Mouse (Mus musculus): Measurements from ENCODE around the gene Clic4.

The Clic4 gene

DNA sequence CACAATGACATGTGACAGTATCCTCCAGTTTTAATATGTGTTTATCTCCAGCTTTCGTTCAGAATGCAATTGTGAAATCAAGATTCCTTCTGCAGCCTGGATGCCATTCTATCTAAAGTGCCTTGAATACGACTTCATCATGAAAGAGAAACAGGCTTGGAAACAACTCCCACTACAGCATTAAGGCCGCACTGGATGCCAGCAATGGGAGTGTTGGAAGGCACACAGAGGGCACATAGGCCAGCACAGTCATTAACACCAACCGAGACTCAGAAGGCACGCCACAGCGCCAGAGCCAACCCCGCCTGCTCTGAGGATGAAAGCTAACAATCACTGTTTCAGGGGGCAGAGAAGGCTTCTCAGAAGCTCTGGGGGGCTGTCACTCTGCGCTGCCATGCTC, 37.1 kb downstream of the Clic4 start:
- DNase-seq (ENCODE audit: low spot score in 2 of 2): no peak

- no peak for DNase-seq (ENCODE audit: low spot score in 2 of 2)
Observed at GRCm38 (mm10) chr4:135232563-135232962, 40.1 kb downstream of the Clic4 start.

DNA sequence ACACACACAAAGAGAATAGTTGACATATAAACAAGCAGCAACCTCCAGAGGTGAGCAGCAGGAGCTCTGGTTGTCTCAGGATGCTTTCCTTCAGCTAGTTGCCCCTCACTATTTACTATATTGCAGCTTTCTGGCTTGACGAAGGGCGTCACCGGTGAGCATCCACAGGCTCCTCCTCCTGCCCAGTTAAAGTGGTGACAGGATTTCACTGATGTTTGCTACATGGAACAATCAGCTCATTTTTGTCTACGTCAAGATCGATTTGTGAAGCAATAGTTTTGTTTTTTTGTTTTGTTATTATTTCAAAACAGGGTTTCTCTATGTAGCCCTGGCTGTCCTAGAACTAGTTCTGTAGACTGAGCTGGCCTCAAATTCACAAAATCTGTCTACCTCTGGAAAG, 41.1 kb downstream of the Clic4 start:
- DNase-seq (ENCODE audit: low spot score in 2 of 2): no peak

GRCm38 (mm10) chr4:135231136-135231535, 41.5 kb downstream of the Clic4 start:
- no peak for DNase-seq (ENCODE audit: low spot score in 2 of 2)

DNA sequence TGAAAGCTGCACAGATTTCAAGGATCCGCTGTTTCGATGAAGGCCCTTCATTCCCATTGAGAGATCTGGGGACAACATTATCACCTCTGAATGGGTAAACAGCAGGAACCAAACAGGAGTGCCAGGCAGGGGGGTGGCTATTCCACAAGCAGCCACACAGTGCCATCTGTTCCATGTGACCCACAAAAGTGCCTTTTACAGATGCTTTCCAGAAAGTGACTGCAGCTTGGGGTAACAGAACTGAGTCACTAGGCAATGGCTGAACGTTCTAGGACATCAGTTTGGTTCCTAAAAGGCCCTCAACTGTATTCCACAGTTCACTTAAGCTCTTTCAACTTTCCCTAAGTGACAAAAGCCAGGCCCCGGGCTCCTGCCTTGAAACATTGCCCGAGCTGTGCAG, 42.0 kb downstream of the Clic4 start:
- no peak for DNase-seq (ENCODE audit: low spot score in 2 of 2)

GRCm38 (mm10) chr4:135229871-135230270, 42.7 kb downstream of the Clic4 start:
- no peak for DNase-seq (ENCODE audit: low spot score in 2 of 2)

GRCm38 (mm10) chr4:135228136-135228535, 44.5 kb downstream of the Clic4 start:
- DNase-seq (ENCODE audit: low spot score in 2 of 2): no peak

DNA sequence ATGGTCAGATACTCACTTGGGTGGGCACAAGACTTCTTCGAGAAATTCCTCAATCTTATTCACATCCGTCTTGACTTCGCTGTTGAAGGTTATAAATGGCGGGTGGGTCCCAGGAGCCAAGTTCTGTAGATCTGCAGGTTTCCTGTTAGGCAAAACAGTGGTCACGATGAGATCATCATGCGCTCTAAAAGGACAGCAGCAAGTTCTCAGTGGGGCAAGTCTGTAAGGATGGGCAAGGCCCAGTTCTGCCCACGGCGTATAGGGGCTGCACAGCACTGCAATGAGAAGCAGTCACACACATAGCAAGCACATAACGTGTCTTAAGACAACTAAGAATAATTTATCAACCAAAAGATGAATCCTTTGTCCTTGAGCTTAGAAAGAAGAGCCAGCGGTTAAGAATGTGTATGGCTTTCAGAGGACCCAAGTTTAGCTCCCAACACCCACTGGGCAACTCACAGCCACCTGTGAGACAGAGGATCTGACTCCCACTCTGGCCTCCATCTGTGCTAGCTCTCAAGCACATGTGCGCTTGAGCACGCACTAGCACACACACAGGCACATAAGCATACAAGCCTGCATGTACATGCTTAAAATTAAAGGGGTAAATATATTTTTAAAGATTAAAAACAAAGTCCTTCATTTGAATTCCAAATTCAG, 46.5 kb downstream of the Clic4 start:
- no peak for DNase-seq (ENCODE audit: low spot score in 2 of 2)

GRCm38 (mm10) chr4:135223808-135224207, 48.8 kb downstream of the Clic4 start:
- no peak for DNase-seq (ENCODE audit: low spot score in 2 of 2)

DNA sequence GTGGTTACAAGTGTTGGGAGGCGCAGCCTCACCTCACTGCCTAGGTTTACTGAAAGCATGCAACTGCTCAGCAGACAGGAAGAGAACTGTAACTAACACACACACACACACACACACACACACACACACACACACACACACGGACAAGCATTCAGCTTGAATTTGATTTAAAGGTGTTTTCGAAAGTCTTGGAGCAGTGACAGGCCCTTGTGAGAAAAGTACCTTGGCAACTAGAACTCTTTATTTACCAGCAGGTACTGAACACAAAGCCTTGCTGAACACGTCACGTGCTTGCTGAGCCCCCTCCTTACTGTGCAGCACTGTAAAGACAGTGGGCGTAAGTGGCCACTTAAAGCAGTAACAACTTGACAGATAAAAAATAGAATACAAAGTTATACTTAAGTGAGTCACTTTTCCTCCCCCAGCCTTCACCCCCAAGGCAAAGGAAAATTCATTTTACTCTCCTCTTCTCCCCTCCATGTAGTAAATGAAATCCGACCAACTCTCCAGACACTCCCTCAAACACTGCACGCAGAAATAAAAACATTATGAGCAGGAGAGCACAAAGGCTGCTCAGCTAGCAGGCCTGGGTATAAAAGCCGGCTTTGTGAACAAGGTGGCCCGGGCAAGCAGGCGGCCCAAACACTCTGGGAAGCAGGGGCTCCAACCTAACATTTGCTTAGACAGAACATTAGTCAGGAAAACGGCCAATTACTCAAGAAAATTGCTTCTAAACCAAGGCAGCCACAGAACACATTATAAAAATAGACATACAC, 50.8 kb downstream of the Clic4 start:
- DNase-seq (ENCODE audit: low spot score in 2 of 2): no peak

GRCm38 (mm10) chr4:135220641-135221040, 52.0 kb downstream of the Clic4 start:
- no peak for DNase-seq (ENCODE audit: low spot score in 2 of 2)

DNA sequence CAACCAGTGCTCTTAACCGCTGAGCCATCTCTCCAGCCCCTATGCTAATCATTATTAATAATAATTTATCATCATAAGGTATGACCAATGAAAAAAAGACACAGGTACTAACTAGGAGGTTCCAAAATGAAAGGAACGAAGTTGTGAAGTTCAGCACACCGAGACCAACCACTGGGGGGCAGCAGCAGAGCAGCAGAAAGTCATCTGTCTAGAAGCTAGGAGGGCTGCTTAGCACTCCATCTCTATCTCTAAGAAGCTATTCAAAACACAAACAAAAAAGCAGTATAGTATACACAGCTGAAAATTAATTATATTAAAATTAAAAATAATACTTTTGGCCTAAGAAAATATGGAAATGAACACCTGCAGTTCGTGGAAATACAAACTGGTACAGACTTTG, 53.0 kb downstream of the Clic4 start:
- peak; percentile 40 to 83 for DNase-seq (ENCODE audit: low spot score in 2 of 2)

- no peak for DNase-seq (ENCODE audit: low spot score in 2 of 2)
Observed at GRCm38 (mm10) chr4:135209846-135210245, 62.8 kb downstream of the Clic4 start.

GRCm38 (mm10) chr4:135205711-135206600, 66.7 kb downstream of the Clic4 start:
- DNase-seq (ENCODE audit: low spot score in 2 of 2): peak; percentile 91 to 96

GRCm38 (mm10) chr4:135205254-135205653, 67.4 kb downstream of the Clic4 start:
- no peak for DNase-seq (ENCODE audit: low spot score in 2 of 2)

GRCm38 (mm10) chr4:135204666-135205065, 67.9 kb downstream of the Clic4 start:
- DNase-seq (ENCODE audit: low spot score in 2 of 2): no peak

- DNase-seq (ENCODE audit: low spot score in 2 of 2): no peak
Observed at GRCm38 (mm10) chr4:135203806-135204560, 68.6 kb downstream of the Clic4 start.

- DNase-seq (ENCODE audit: low spot score in 2 of 2): peak; percentile 53
Observed at GRCm38 (mm10) chr4:135203279-135203678, 69.3 kb downstream of the Clic4 start.

GRCm38 (mm10) chr4:135201771-135202170, 70.8 kb downstream of the Clic4 start:
- no peak for DNase-seq (ENCODE audit: low spot score in 2 of 2)

GRCm38 (mm10) chr4:135197857-135198256, 74.8 kb downstream of the Clic4 start:
- DNase-seq (ENCODE audit: low spot score in 2 of 2): no peak

GRCm38 (mm10) chr4:135192841-135193240, 79.8 kb downstream of the Clic4 start:
- DNase-seq (ENCODE audit: low spot score in 2 of 2): no peak

DNA sequence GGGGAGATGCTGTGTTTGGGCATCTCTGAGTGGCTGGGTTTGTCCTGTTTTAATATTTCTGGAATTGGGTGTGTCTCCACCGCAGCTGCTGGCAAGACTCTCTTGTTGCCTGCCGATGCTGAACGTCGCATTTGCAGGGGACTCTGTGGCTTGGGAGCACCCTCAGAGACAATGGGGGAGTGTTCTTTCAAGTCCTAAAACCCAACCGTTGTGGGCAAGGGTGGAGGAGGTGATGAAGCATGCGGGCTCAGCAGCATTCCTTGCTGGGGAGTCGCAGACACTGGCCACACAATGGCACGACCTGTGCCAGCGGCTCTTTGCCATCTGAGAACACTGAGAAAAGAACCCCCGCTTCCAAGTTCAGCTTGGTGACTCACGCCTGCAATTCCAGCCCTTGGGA, 81.0 kb downstream of the Clic4 start:
- DNase-seq (ENCODE audit: low spot score in 2 of 2): no peak
